ENCODE assay signal across 10 mouse cellular contexts in the genomic region with DNA sequence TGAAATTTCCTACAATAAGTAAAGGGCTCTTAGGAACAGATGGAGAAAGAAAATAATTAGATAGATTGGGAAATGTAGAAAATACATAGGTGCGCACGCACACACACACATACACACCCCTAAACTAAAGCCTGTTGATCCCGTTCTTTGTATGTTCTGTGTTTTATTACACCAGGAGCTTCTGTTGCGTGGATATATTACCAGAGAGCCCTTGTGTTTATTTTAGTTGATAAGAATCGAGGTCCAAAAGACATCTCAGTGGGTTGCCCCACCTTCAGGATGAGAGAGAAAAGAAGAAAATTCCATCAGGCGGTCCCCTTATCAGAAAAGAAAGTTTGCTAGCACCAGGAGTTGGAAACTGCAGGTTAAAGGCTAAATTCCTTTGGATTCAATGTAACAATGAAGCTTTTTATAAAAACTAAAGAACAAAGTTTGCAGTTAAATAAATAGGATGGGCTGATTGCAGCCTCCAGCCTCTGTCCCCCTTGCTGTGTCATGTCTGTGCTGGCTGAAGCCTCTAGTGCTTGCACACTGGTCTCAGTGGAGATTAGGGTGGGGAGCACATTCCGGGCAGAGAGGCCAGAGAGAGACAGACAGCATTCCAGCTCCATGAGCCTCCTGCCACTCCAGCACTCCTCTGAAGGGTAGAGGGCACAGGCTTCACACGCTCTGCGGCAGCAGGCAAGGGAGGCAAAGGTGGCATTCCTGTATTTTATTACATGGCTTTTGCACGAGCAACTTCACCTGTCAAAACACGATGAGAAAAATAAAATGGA. TPM values are rescaled to one million over a fixed set of nuclear protein-coding genes. Genes with fewer than 3 reads are reported as not detected.
DNase-seq lines count a peak whose midpoint lies in the region; ATAC-seq and TF ChIP-seq lines count a peak whose summit lies in the region.
"Had no signal": no experiment of that assay in that cellular context is flagged by ENCODE, and none has a peak within 500 bp of the region (broad histone marks: within the 10 kb centered on the region; RNA-seq: fewer than 3 reads in every experiment).

No protein-coding gene starts in this region.

- no peaks in the 10 kb centered on the region for H3K4me1 ChIP-seq in midbrain, embryonic 11.5 days (ENCODE audit: control insufficient read depth, insufficient read depth, low read length)
- no peaks in the 10 kb centered on the region for H3K4me1 ChIP-seq in midbrain, postnatal 0 days (ENCODE audit: insufficient read depth, low read length)
- no peaks in the 10 kb centered on the region for H3K4me1 ChIP-seq in lung, adult 2 months (ENCODE audit: control insufficient read depth, insufficient read depth, low read length)
- 0 out of 2 replicates have a peak, but pooled peaks cover 2% of the 10 kb centered on the region for H3K4me1 ChIP-seq in midbrain, embryonic 16.5 days (ENCODE audit: control insufficient read depth, insufficient read depth, low read length)

- no peaks in the 10 kb centered on the region for H3K9me3 ChIP-seq in midbrain, embryonic 11.5 days (ENCODE audit: control insufficient read depth, low read length)
- no peaks in the 10 kb centered on the region for H3K9me3 ChIP-seq in midbrain, postnatal 0 days (ENCODE audit: low read length)
- no peaks in the 10 kb centered on the region for H3K9me3 ChIP-seq in midbrain, embryonic 16.5 days (replicated peaks; ENCODE audit: control insufficient read depth, low read length, poor library complexity, severe bottlenecking)

- DNase-seq in midbrain, embryonic 11.5 days (ENCODE audit: low spot score, missing footprints), result peak; percentile 85
- no peak for DNase-seq in midbrain, postnatal 0 days (ENCODE audit: low spot score)
- DNase-seq in heart, adult 8-10 months (ENCODE audit: low spot score), result peak; percentile 20
- peak; percentile 7 for DNase-seq in lung, adult 2 months
- DNase-seq in urinary bladder, postnatal 36 days (ENCODE audit: low spot score in 2 of 2), result peak; percentile 10 to 15
- no peak for DNase-seq in cerebellum, adult 8-10 months
- no peak for DNase-seq in left cerebral cortex, postnatal 4 days
- DNase-seq: cerebellum, adult 11 months had no signal

- no peaks in the 10 kb centered on the region for H3K27me3 ChIP-seq in midbrain, embryonic 11.5 days (ENCODE audit: control insufficient read depth, insufficient read depth, low read length)
- H3K27me3 ChIP-seq in midbrain, postnatal 0 days (ENCODE audit: insufficient read depth, low read length), result no peaks in the 10 kb centered on the region
- H3K27me3 ChIP-seq in midbrain, embryonic 16.5 days (ENCODE audit: control insufficient read depth, insufficient read depth, low read depth, low read length), result no peaks in the 10 kb centered on the region

- no peak overlapping the region for H3K27ac ChIP-seq in midbrain, embryonic 11.5 days (ENCODE audit: low read depth, low read length)
- H3K27ac ChIP-seq in midbrain, postnatal 0 days (ENCODE audit: low read depth, low read length), result no peak overlapping the region
- H3K27ac ChIP-seq in midbrain, embryonic 16.5 days (ENCODE audit: low read length), result no peak overlapping the region

- H3K9ac ChIP-seq in midbrain, embryonic 11.5 days (ENCODE audit: low read length), result no peak overlapping the region
- no peak overlapping the region for H3K9ac ChIP-seq in midbrain, postnatal 0 days (replicated peaks; ENCODE audit: low read length, poor library complexity, severe bottlenecking)
- H3K9ac ChIP-seq in midbrain, embryonic 16.5 days (ENCODE audit: low read depth, low read length), result no peak overlapping the region

- TF ChIP-seq CTCF in midbrain, postnatal 0 days (IDR thresholded peaks at IDR 0.05), result no peak
- TF ChIP-seq CTCF in lung, adult 2 months (IDR thresholded peaks at IDR 0.05; ENCODE audit: insufficient read depth, low read length), result no peak

- H3K4me2 ChIP-seq in midbrain, embryonic 11.5 days, result no peak overlapping the region
- H3K4me2 ChIP-seq in midbrain, postnatal 0 days (ENCODE audit: low read depth, low read length, poor library complexity, severe bottlenecking), result no peak overlapping the region
- H3K4me2 ChIP-seq in midbrain, embryonic 16.5 days (ENCODE audit: low read length), result no peak overlapping the region

- intact Hi-C loops in left cerebral cortex, postnatal 4 days (cut with DNase I), result no loop called here

- no peak for TF ChIP-seq POLR2A in lung, adult 2 months (IDR thresholded peaks at IDR 0.05; ENCODE audit: borderline replicate concordance, extremely low read depth, low read depth, low read length)

- no peak for ATAC-seq in midbrain, embryonic 11.5 days (ENCODE audit: low FRiP score)
- ATAC-seq in midbrain, postnatal 0 days (ENCODE audit: low FRiP score), result no peak
- ATAC-seq in midbrain, embryonic 16.5 days, result no peak

- H3K36me3 ChIP-seq in midbrain, embryonic 11.5 days (ENCODE audit: control insufficient read depth, insufficient read depth, low read length), result no peaks in the 10 kb centered on the region
- no peaks in the 10 kb centered on the region for H3K36me3 ChIP-seq in midbrain, postnatal 0 days (ENCODE audit: insufficient read depth, low read length)
- H3K36me3 ChIP-seq in midbrain, embryonic 16.5 days (ENCODE audit: control insufficient read depth, insufficient read depth, low read length), result no peaks in the 10 kb centered on the region

- WGBS in midbrain, embryonic 11.5 days, result 63% methylated on average over 11 of the region's 11 CpGs
- WGBS in midbrain, postnatal 0 days, result 59% methylated on average over 11 of the region's 11 CpGs
- 51% methylated on average over 11 of the region's 11 CpGs for WGBS in lung, adult 2 months
- WGBS in midbrain, embryonic 16.5 days, result 64% methylated on average over 11 of the region's 11 CpGs

- no peak overlapping the region for H3K4me3 ChIP-seq in midbrain, embryonic 11.5 days (ENCODE audit: low read depth, low read length)
- H3K4me3 ChIP-seq in midbrain, postnatal 0 days (ENCODE audit: low read depth, low read length), result no peak overlapping the region
- no peak overlapping the region for H3K4me3 ChIP-seq in lung, adult 2 months (replicated peaks; ENCODE audit: extremely low read depth, low read depth, low read length)
- H3K4me3 ChIP-seq in midbrain, embryonic 16.5 days (ENCODE audit: low read depth, low read length), result no peak overlapping the region

RNA-seq across cellular contexts. Expression of gene Gm33543, which starts 21.8 kb away (rescaled TPM):
- polyA plus RNA-seq in midbrain, embryonic 11.5 days (2014; fragmentation: Nextera tagmentation; extraction: Ambion mirVana), result not detected in 2 replicates
- not detected in 2 replicates for total RNA-seq in midbrain, postnatal 0 days (2014; rRNA removed)
- 0.11 TPM in 2 replicates for polyA plus RNA-seq in midbrain, postnatal 0 days (2015; fragmentation: Nextera tagmentation; extraction: Ambion mirVana)
- total RNA-seq in heart, adult 8-10 months (2022), result 1 to 10 TPM; 2.6 to 5.4 (median 4.0) TPM
- 0.15 TPM in 1 of 2 replicates, not detected in the other for polyA plus RNA-seq in lung, adult 2 months (2012; rRNA removed)
- polyA plus RNA-seq in midbrain, embryonic 16.5 days (2015; fragmentation: Nextera tagmentation; extraction: Ambion mirVana), result 0.13 TPM in 1 of 2 replicates, not detected in the other
- not detected for total RNA-seq in left cerebral cortex, postnatal 4 days (2021)
- total RNA-seq: MEL had no signal

Comparison
In these comparisons a context has a peak if more than half of its experiments do, and no peak if none do; other contexts are left out.
1. DNase-seq: peak in midbrain, embryonic 11.5 days (single experiment), heart, adult 8-10 months (single experiment), lung, adult 2 months (single experiment) and urinary bladder, postnatal 36 days (2 of 2); none in midbrain, postnatal 0 days (single experiment), cerebellum, adult 8-10 months (single experiment) and left cerebral cortex, postnatal 4 days (single experiment).